ENCODE assay signal across 12 mouse cellular contexts in genomic region chr10:94549511-94550232, GRCm38 (mm10).
DNase-seq lines count a peak whose midpoint lies in the region; ATAC-seq and TF ChIP-seq lines count a peak whose summit lies in the region.
"Had no signal": no experiment of that assay in that cellular context is flagged by ENCODE, and none has a peak within 500 bp of the region (broad histone marks: within the 10 kb centered on the region; RNA-seq: fewer than 3 reads in every experiment).

No protein-coding gene starts in this region.

- no peak overlapping the region for H3K4me3 ChIP-seq in heart, embryonic 10.5 days
- no peak overlapping the region for H3K4me3 ChIP-seq in ES-E14 (ENCODE audit: insufficient read depth in 1 of 2, low read depth in 1 of 2, low read length in 2 of 2, poor library complexity in 1 of 2, severe bottlenecking in 1 of 2)
- H3K4me3 ChIP-seq in cortical plate, adult 2 months (ENCODE audit: insufficient read depth, low read length): no peak overlapping the region
- H3K4me3 ChIP-seq in lung, embryonic 14.5 days (ENCODE audit: low read depth, low read length): no peak overlapping the region
- no peak overlapping the region for H3K4me3 ChIP-seq in neural tube, embryonic 15.5 days (replicated peaks)
- H3K4me3 ChIP-seq: embryonic facial prominence, embryonic 15.5 days; hindbrain, embryonic 12.5 days had no signal

- intact Hi-C loops in left cerebral cortex, postnatal 36 days (cut with DNase I): no loop called here

- no peak overlapping the region for H3K9ac ChIP-seq in ES-E14 (ENCODE audit: insufficient read depth, low read depth, low read length, poor library complexity, severe bottlenecking)
- no peak overlapping the region for H3K9ac ChIP-seq in lung, embryonic 14.5 days
- no peak overlapping the region for H3K9ac ChIP-seq in neural tube, embryonic 15.5 days (replicated peaks)
- H3K9ac ChIP-seq: embryonic facial prominence, embryonic 15.5 days; hindbrain, embryonic 12.5 days; liver, embryonic 14.5 days had no signal

- H3K36me3 ChIP-seq in heart, embryonic 10.5 days: no peaks in the 10 kb centered on the region
- H3K36me3 ChIP-seq in ES-E14 (ENCODE audit: control insufficient read depth, insufficient read depth, low read length, poor library complexity, severe bottlenecking): no peaks in the 10 kb centered on the region
- H3K36me3 ChIP-seq in lung, embryonic 14.5 days (ENCODE audit: insufficient read depth): no peaks in the 10 kb centered on the region
- no peaks in the 10 kb centered on the region for H3K36me3 ChIP-seq in neural tube, embryonic 15.5 days
- H3K36me3 ChIP-seq: embryonic facial prominence, embryonic 15.5 days; hindbrain, embryonic 12.5 days had no signal

- ATAC-seq in lung, embryonic 14.5 days (ENCODE audit: insufficient read depth): peak; percentile 16; the same call in 1 of the 2 replicates
- no peak for ATAC-seq in neural tube, embryonic 15.5 days (ENCODE audit: low FRiP score)

- DNase-seq in heart, adult 18-20 months: peak; percentile 63 to 74
- DNase-seq in heart, embryonic 10.5 days (ENCODE audit: low spot score): no peak
- no peak for DNase-seq in ES-E14 (ENCODE audit: low read depth, low spot score)
- peak; percentile 71 for DNase-seq in lung, embryonic 14.5 days
- no peak for DNase-seq in left cerebral cortex, postnatal 36 days (ENCODE audit: low spot score in 2 of 2)
- DNase-seq in right cerebral cortex, postnatal 25 days: no peak
- DNase-seq: spleen, adult 18-20 months had no signal

- H3K4me1 ChIP-seq in heart, embryonic 10.5 days: peaks cover 42% of the 10 kb centered on the region
- peaks cover 0 to 4% of the 10 kb centered on the region in 2 experiments; a peak in 1 of 4 replicates for H3K4me1 ChIP-seq in ES-E14 (ENCODE audit: control insufficient read depth in 2 of 2, insufficient read depth in 2 of 2, low read length in 2 of 2, poor library complexity in 1 of 2)
- H3K4me1 ChIP-seq in cortical plate, adult 2 months (ENCODE audit: control insufficient read depth, insufficient read depth, low read length): peaks cover 4% of the 10 kb centered on the region
- peaks cover 23% of the 10 kb centered on the region; the same call in 1 of the 2 replicates for H3K4me1 ChIP-seq in lung, embryonic 14.5 days (ENCODE audit: insufficient read depth)
- peaks cover 22% of the 10 kb centered on the region for H3K4me1 ChIP-seq in neural tube, embryonic 15.5 days

- no peak overlapping the region for H3K4me2 ChIP-seq in lung, embryonic 14.5 days
- no peak overlapping the region for H3K4me2 ChIP-seq in neural tube, embryonic 15.5 days
- H3K4me2 ChIP-seq: embryonic facial prominence, embryonic 15.5 days; hindbrain, embryonic 12.5 days had no signal

- WGBS in heart, embryonic 10.5 days: 60% methylated on average over 4 of the region's 4 CpGs
- WGBS in lung, embryonic 14.5 days: 64% methylated on average over 4 of the region's 4 CpGs
- 36% methylated on average over 4 of the region's 4 CpGs for WGBS in neural tube, embryonic 15.5 days

- TF ChIP-seq CTCF in cortical plate, adult 2 months (IDR thresholded peaks at IDR 0.05; ENCODE audit: extremely low read depth, insufficient read depth, low read length): no peak
- TF ChIP-seq CTCF in lung, embryonic 14.5 days (IDR thresholded peaks at IDR 0.05; ENCODE audit: low read depth): no peak

- no peaks in the 10 kb centered on the region for H3K9me3 ChIP-seq in heart, embryonic 10.5 days
- no peaks in the 10 kb centered on the region for H3K9me3 ChIP-seq in ES-E14 (ENCODE audit: control insufficient read depth, insufficient read depth, low read depth, low read length)
- H3K9me3 ChIP-seq in lung, embryonic 14.5 days (ENCODE audit: low read depth, low read length): no peaks in the 10 kb centered on the region
- H3K9me3 ChIP-seq in neural tube, embryonic 15.5 days (replicated peaks): no peaks in the 10 kb centered on the region
- H3K9me3 ChIP-seq: embryonic facial prominence, embryonic 15.5 days; hindbrain, embryonic 12.5 days had no signal

- no peak overlapping the region; the same call in 1 of the 2 replicates for H3K27ac ChIP-seq in heart, embryonic 10.5 days
- H3K27ac ChIP-seq in ES-E14 (ENCODE audit: insufficient read depth, low read depth, low read length, poor library complexity, severe bottlenecking): no peak overlapping the region
- peak overlapping the region; percentile 94 for H3K27ac ChIP-seq in cortical plate, adult 2 months (ENCODE audit: insufficient read depth, low read length)
- H3K27ac ChIP-seq in lung, embryonic 14.5 days (ENCODE audit: low read depth): no peak overlapping the region; the same call in 1 of the 2 replicates
- H3K27ac ChIP-seq in neural tube, embryonic 15.5 days (replicated peaks): no peak overlapping the region
- H3K27ac ChIP-seq: embryonic facial prominence, embryonic 15.5 days; hindbrain, embryonic 12.5 days; liver, embryonic 14.5 days had no signal

- in situ Hi-C loops in ES-E14 (cut with MboI; ENCODE audit: low sequenced_read_pairs in 2 of 2, unreplicated experiment in 2 of 2): no loop called here

- H3K27me3 ChIP-seq in heart, embryonic 10.5 days (ENCODE audit: insufficient read depth, poor library complexity, severe bottlenecking): no peaks in the 10 kb centered on the region
- H3K27me3 ChIP-seq in lung, embryonic 14.5 days (ENCODE audit: insufficient read depth, low read length): no peaks in the 10 kb centered on the region
- H3K27me3 ChIP-seq in neural tube, embryonic 15.5 days (replicated peaks): no peaks in the 10 kb centered on the region
- H3K27me3 ChIP-seq: embryonic facial prominence, embryonic 15.5 days; hindbrain, embryonic 12.5 days had no signal

- TF ChIP-seq POLR2A in cortical plate, adult 2 months (IDR thresholded peaks at IDR 0.05; ENCODE audit: extremely low read depth, insufficient read depth, low read length): no peak

TF ChIP-seq in ES-E14, 5 proteins besides CTCF, POLR2A, EP300 and RAD21:
- no peak for TF ChIP-seq ZC3H11A (IDR thresholded peaks at IDR 0.05; ENCODE audit: borderline replicate concordance, low read depth, low read length)
- TF ChIP-seq CHD2 (IDR thresholded peaks at IDR 0.05; ENCODE audit: low read depth, low read length): peak; percentile 23; the same call in 1 of the 2 replicates

Comparison
In these comparisons a context has a peak if more than half of its experiments do, and no peak if none do; other contexts are left out.
1. DNase-seq: peak in heart, adult 18-20 months (2 of 2) and lung, embryonic 14.5 days (single experiment); none in heart, embryonic 10.5 days (single experiment), ES-E14 (single experiment), left cerebral cortex, postnatal 36 days (0 of 2) and right cerebral cortex, postnatal 25 days (single experiment).